Mouse (Mus musculus) ES-E14 (cell line): ENCODE measurements at regions not wholly inside any gene's neighbourhood (a gene's known extent, or its start where the extent isn't known, plus 50 kb on each side); places are given as distances from the start of the nearest gene placed in this dataset.

Experiments
- DNase-seq: peaks from one replicate; pipeline ENCODE4 v3.0.0-alpha.2; 2013; ENCODE audit warnings: low read depth, low spot score
- H3K27ac ChIP-seq: 2 replicates; pipeline ENCODE4 v1.5.1; 2012; ENCODE audit warnings: low read depth, mild to moderate bottlenecking, low read length, moderate library complexity, mixed read lengths; ENCODE audit not compliant: poor library complexity, insufficient read depth, severe bottlenecking
- H3K36me3 ChIP-seq: 2 replicates; pipeline ENCODE4 v1.6.1; 2012; ENCODE audit warnings: mild to moderate bottlenecking, low read length, moderate library complexity, mixed read lengths; ENCODE audit not compliant: control insufficient read depth, poor library complexity, insufficient read depth, severe bottlenecking
- H3K4me1 ChIP-seq, 2 experiments: fragments of 150-350 bp in 1 of 2; sonication (generic) in 1 of 2; 2 replicates each; pipeline ENCODE4 v1.6.1; 2012; ENCODE audit warnings: low read length in 2 of 2, mild to moderate bottlenecking in 1 of 2, mixed read lengths in 1 of 2; ENCODE audit not compliant: control insufficient read depth in 2 of 2, insufficient read depth in 2 of 2, poor library complexity in 1 of 2
- H3K4me3 ChIP-seq, 2 experiments: fragments of 150-350 bp in 1 of 2; sonication (generic) in 1 of 2; 2 replicates each; pipeline ENCODE4 v1.5.1; 2012; ENCODE audit warnings: low read length in 2 of 2, low read depth in 1 of 2, mild to moderate bottlenecking in 1 of 2, mixed read lengths in 1 of 2; ENCODE audit not compliant: insufficient read depth in 1 of 2, poor library complexity in 1 of 2, severe bottlenecking in 1 of 2
- H3K9ac ChIP-seq: 2 replicates; pipeline ENCODE4 v1.6.1; 2012; ENCODE audit warnings: low read depth, mild to moderate bottlenecking, low read length, mixed read lengths; ENCODE audit not compliant: poor library complexity, insufficient read depth, severe bottlenecking
- H3K9me3 ChIP-seq: fragments of 150-350 bp; sonication (generic); 2 replicates; pipeline ENCODE4 v1.6.1; 2012; ENCODE audit warnings: low read depth, mild to moderate bottlenecking, low read length; ENCODE audit not compliant: control insufficient read depth, insufficient read depth
- CHD2 ChIP-seq: IDR thresholded peaks from 2 replicates; pipeline ENCODE4 v1.6.1; 2014; ENCODE audit warnings: mild to moderate bottlenecking, low read depth, low read length, inconsistent platforms
- HCFC1 ChIP-seq: IDR thresholded peaks from 2 replicates; pipeline ENCODE4 v1.6.1; 2012; ENCODE audit warnings: low read length, inconsistent platforms, borderline replicate concordance; ENCODE audit not compliant: insufficient read depth
- MAFK ChIP-seq: IDR thresholded peaks from 2 replicates; pipeline ENCODE4 v1.6.1; 2014; ENCODE audit warnings: mild to moderate bottlenecking, low read depth, low read length, inconsistent platforms; ENCODE audit not compliant: insufficient read depth
- ZC3H11A ChIP-seq: IDR thresholded peaks from 2 replicates; pipeline ENCODE4 v1.6.1; 2012; ENCODE audit warnings: low read depth, mild to moderate bottlenecking, inconsistent platforms, low read length, borderline replicate concordance
- ZNF384 ChIP-seq: IDR thresholded peaks from 2 replicates; pipeline ENCODE4 v1.6.1; 2012; ENCODE audit warnings: low read depth, low read length, inconsistent platforms
- in situ Hi-C, 2 experiments: fragments of 600-800 bp; cut with MboI; formaldehyde crosslinking; loops; one replicate each; pipeline ENCODE4 v1.15.1; 2025; ENCODE audit warnings: low sequenced_read_pairs in 2 of 2, inconsistent platforms in 1 of 2; ENCODE audit not compliant: unreplicated experiment in 2 of 2

DNA sequence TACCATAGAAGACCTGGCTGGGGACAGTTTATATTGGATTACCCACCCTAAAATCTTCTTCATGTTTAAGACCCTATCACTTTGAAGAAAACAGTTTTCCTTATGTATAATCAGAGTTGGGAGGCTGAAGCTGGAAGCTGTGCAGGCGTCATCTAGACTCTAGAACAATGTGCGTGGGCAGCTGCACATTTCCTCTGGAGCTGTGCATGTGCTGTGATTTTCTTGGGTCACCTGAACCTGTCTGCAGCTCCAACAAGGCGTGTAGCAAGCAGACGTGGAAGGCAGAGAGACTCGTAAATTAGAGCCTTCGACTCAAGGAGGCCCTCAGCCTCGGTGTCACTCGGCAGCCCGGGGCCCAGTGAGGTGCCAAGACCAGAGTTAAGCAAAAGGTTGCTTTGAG, 169.8 kb downstream of the 9530068E07Rik start:
- H3K4me1 ChIP-seq = no peaks in the 10 kb centered on the region
- in situ Hi-C loops = no loop called here
- H3K4me3 ChIP-seq = no peak overlapping the region
- H3K9me3 ChIP-seq = no peaks in the 10 kb centered on the region
- no peak overlapping the region for H3K27ac ChIP-seq
- no peak overlapping the region for H3K9ac ChIP-seq
- no peak for DNase-seq
- H3K36me3 ChIP-seq = no peaks in the 10 kb centered on the region
- TF ChIP-seq CHD2 (no peak), ZC3H11A (no peak), MAFK (no peak), HCFC1 (no peak), ZNF384 (no peak)

DNA sequence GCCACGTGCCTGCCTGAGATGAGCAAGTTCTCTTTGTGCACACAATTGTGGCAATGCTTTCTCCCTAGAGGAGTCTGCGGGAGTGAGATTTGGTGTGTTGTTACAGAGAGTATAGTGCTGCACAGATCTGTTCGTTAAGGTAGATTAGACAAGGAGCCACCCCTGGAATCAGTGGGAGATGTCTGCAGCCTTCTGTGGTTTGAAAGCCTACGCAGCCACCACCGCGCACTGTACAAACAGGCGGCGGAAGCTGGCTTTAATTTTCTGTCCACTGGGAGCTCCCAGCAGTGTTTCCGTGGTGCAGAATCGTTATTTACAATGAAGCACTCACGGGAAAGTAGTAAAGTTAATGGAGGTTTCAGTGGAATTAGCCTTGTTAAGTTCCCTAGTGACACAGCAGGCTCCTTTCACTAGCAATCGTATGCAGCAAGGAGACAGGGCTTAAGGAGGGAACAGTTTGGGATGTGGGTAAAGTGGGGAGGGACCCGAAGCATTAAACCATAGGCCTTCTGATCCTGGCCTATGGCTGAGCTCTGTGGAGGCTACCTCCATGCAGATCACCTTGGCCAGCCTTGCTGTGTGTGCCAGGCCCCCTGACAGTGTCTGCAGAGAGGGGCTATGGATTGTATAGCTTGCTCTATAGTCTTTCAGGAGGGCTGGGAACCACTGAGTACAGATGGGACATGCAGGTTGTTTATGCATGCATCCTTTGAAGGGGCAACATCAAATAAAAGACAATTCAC, 171.9 kb downstream of the 9530068E07Rik start:
- Histone ChIP-seq H3K9ac (no peak overlapping the region), H3K4me1 (no peaks in the 10 kb centered on the region), H3K27ac (no peak overlapping the region), H3K36me3 (no peaks in the 10 kb centered on the region), H3K9me3 (no peaks in the 10 kb centered on the region), H3K4me3 (no peak overlapping the region)
- no peak for DNase-seq
- in situ Hi-C loops = no loop called here
- TF ChIP-seq ZC3H11A (no peak), ZNF384 (no peak), CHD2 (no peak), HCFC1 (no peak), MAFK (no peak)

DNA sequence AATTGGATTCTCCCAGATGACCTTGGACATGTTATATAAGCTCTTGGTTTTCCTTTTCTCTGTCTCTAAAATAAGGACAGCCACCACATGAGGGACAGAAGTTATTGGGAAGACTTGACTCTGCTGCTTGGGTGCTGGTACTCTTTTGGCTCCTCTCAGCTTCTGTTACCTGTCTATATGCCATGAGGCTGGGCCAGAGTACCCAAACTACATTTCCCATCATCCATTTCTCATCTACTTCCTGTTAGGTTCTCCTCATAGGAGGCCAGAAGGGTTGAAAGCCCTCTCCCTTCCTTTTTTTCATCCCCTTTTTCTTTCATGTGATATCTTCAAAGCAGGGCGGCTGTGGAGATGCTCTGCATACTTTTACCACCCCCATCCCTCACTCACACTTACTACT, 172.6 kb downstream of the 9530068E07Rik start:
- TF ChIP-seq ZNF384 (no peak), HCFC1 (peak; percentile 72; the same call in 1 of the 2 replicates)
- in situ Hi-C loops = no loop called here
- no peaks in the 10 kb centered on the region for H3K4me1 ChIP-seq
- H3K4me3 ChIP-seq = no peak overlapping the region
- H3K9ac ChIP-seq = no peak overlapping the region
- no peaks in the 10 kb centered on the region for H3K9me3 ChIP-seq
- DNase-seq = no peak
- no peaks in the 10 kb centered on the region for H3K36me3 ChIP-seq
- H3K27ac ChIP-seq = no peak overlapping the region

DNA sequence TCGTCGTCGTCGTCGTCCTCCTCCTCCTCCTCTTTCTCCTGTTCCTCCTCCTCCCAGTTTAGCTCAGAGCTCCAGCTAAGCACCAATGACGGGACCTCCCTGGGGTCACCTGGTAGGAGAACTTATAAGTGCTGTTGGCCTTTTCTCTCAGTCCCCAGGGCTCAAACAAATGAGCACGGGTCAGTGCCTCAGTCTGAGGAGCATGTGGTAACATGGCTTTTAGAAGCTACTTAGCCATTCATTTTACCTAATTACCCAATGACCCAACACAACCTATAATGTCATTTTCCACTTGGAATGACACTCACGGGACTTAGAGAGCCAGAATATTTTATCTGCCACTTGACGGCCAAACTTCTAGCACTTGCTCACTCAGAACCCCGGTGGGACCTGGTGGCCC, 173.5 kb downstream of the 9530068E07Rik start:
- no peak for TF ChIP-seq ZNF384
- no peak for TF ChIP-seq HCFC1
- TF ChIP-seq ZC3H11A = no peak
- TF ChIP-seq MAFK = no peak
- TF ChIP-seq CHD2 = no peak
- H3K9ac ChIP-seq = no peak overlapping the region
- H3K27ac ChIP-seq = no peak overlapping the region
- no peak overlapping the region for H3K4me3 ChIP-seq
- H3K36me3 ChIP-seq = no peaks in the 10 kb centered on the region
- H3K4me1 ChIP-seq = no peaks in the 10 kb centered on the region
- in situ Hi-C loops = no loop called here
- no peak for DNase-seq
- H3K9me3 ChIP-seq = no peaks in the 10 kb centered on the region

DNA sequence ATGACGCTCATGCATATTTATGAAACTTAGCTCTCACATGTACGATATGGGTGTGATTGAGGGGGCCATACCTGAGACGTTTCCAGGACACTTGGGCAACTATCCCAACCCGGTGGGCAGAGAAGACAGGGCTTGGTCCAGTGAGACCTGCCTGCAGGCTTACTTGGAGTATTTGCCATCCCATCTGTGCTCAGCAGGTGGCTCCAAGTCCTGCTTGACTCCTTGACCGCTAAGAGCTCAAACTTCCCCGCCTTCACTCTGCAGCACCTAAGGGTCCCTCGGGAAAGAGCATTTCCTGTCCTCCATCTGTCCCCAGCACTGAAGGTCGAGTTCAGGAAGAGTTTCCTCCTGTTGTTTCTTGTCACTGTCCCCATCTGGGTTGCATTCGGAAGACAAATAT, 182.2 kb downstream of the 9530068E07Rik start:
- no peaks in the 10 kb centered on the region for H3K36me3 ChIP-seq
- no peak overlapping the region for H3K9ac ChIP-seq
- no peak overlapping the region for H3K27ac ChIP-seq
- in situ Hi-C loops = no loop called here
- H3K4me3 ChIP-seq = no peak overlapping the region
- TF ChIP-seq ZNF384 (no peak), CHD2 (no peak), ZC3H11A (no peak), HCFC1 (no peak), MAFK (no peak)
- H3K9me3 ChIP-seq = no peaks in the 10 kb centered on the region
- no peaks in the 10 kb centered on the region; a peak in 1 of 4 replicates for H3K4me1 ChIP-seq
- no peak for DNase-seq
